Mouse (Mus musculus) retina, adult 2 months (tissue): ENCODE results near the gene Cxcl14.

Source experiments
- DNase-seq: peaks from one replicate; pipeline ENCODE4 v3.0.0-alpha.2; 2012; ENCODE audit warnings: low read depth, low spot score

Cxcl14 gene

DNA sequence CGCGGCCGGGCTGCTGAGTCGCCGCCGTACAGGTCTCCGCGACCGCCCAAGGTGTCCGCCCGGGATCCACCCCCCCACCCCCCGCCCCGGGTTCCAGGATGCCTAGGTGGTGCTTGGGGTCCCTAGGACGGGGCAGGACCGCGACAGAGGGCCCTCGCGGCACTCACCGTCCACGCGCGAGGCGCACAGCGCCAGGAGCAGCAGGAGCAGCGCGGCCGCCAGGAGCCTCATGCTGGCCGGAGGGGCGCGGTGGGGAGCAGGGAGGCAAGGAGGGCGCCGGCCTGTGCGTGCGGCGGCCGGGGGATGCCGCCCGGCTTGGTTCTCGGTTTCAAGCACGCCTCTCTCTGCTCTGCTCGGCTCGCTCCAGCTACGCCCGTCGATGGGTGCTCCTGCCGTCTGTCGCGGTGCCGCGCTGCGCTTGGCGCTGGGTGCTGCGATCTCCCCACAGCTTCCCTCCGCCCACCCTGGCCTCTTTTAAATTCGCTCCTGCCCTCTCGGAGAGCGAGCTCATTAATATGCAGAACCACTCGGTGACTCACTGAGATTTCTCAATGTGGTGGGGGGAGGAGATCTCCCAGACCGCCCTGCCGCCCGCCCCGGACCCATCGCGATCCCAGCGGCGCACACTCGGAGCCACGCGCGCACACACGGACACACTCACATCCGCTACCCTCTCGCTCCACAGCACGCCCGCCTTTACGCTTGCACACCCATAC, at the start of gene Cxcl14:
Cxcl14 (minus strand) TSS at position 609 of the 716 bp plus-strand sequence.
- DNase-seq: no peak

- no peak for DNase-seq
Observed at GRCm38 (mm10) chr13:56344355-56344754, 48.0 kb upstream of the Cxcl14 start.

- no peak for DNase-seq
Observed at GRCm38 (mm10) chr13:56342491-56342890, 46.1 kb upstream of the Cxcl14 start.

- no peak for DNase-seq
Observed at GRCm38 (mm10) chr13:56340513-56340912, 44.2 kb upstream of the Cxcl14 start.

- DNase-seq: no peak
Observed at GRCm38 (mm10) chr13:56339816-56340215, 43.5 kb upstream of the Cxcl14 start.

- DNase-seq: no peak
Observed at GRCm38 (mm10) chr13:56336982-56337381, 40.6 kb upstream of the Cxcl14 start.

DNA sequence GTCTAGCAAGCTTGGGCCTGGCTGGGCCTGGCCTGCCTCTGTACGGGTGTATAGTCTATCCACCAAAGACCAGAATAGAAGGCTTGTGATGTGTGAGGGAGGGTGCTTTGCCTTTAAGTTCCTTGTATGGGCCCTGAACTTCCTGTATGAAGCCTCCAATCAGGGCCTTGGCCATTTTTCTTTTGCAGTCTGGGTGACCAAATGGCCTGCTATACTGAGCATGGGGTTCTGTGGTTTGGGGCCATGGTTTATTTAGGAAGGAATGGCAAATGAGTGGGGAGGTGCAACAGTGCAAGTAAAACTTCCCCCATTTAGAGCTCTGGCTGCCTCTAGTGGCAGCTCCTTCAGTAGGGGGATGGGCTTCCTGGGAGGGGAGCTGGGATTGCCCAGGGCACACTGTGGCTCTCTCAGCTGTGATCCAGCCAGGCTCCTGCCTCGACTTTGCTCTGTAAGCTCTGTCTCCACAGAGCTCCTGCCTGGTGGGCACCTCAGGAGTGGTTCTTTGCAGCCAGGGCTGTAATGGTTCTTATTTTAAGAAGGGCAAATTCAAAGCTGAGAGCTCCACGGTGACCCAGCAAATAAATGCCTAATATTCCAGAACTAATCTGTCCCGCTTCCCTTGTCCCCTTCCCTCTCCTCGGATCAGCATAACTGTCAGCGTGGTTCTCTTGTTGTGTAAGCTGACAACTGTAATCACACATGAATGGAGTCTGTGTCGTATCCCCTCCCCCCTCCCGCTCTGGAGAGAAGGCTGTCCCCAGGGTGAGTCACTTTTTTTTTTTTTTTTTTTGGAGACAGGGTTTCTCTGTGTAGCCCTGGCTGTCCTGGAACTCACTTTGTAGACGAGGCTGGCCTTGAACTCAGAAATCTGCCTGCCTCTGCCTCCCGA, 38.7 kb upstream of the Cxcl14 start:
- no peak for DNase-seq

DNA sequence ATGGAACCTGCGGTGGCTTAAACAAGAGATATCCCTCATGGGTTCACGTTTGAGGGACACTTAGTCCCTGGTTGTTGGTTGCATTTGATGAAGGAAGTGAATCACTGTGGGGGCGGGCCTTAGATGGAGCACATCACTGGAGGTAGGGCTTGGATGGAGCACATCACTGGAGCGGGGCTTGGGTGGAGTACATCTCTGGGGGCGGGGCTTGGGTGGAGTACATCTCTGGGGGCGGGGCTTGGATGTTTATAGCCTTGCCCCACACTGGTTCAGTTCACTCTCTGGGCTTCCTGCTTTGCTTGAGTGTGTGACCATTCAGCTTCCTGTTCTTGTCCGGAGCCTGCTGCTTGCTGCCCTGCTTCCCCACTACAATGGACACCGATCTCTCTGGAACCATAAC, 37.9 kb upstream of the Cxcl14 start:
- DNase-seq: no peak

DNA sequence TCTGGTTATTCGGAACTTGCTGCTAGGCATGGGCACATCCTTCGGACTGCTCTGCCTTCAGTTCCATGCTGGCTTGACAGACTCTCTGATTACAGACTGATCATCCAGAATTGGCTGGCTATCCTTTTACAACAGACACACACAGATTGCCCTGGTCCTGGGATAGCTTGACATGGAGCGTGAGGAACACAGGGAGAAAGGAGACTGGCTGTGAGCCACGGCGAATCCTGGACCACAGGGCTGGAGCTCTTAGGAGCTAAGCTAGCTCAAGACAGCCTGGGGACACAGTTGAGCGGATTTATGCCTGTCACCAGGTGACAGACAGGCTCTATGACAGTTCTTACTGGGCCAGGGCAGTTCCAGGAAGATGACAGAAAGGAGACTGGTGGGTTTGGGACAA, 36.0 kb upstream of the Cxcl14 start:
- DNase-seq: no peak

DNA sequence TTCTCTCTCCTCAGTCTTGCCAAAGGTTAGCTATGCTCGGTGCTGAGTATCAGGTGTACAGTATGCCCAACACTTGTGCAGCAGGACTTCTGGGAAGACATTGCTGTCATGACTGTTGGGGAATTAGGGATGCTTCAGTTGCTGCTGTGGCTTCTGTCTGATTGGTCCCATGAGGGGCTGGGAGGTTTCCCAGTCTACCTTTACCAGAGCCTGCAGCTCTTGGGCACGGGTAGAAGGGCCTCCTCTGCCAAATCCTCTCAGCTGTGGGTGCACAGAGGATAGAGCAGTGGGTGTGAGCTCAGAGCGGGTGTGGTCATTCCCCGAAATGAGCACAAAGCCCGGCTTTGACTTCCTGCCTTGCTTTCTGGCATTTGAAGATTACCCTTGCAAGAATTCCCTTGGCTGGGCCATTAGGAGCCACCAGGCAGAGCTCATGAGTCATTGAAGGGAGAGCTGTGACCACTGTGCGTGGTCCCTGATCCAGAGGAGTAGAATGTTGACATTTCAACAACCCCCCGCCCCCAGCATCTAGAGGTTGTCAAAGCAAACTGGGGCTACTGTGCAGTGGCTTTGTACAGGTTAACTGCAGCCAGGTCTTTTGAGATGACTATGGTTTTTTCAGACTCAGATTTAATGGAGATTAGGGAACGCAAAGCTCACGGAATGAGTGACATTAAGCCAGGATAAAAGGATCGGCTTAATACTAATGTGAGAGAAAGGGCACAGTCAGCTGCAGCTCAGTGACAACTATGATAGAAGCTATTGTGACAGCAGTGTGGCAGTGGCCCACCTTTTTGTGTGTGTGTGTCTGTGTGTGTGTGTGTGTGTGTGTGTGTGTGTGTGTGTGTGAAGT, 34.5 kb upstream of the Cxcl14 start:
- no peak for DNase-seq

DNA sequence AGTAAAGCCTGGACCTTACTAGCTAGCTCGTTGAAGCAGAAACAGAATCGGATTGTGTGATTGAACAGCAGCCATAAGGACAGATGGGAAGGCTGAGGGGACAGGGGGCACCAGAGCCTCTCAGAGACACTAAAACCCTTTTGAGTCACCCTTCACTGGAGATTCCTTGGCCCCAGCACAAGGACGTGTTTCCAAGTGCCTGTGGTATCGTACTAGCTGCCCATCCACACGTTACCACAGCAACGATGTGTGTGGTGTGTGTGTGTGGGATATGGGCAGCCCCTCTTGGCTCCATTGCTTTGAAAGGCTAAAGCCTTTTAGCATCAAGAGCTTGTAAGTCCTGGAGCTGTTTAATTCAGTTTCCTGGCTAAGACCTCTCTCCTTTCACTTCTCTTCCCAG, 33.4 kb upstream of the Cxcl14 start:
- DNase-seq: no peak

GRCm38 (mm10) chr13:56329165-56329564, 32.8 kb upstream of the Cxcl14 start:
- no peak for DNase-seq

GRCm38 (mm10) chr13:56327779-56328178, 31.4 kb upstream of the Cxcl14 start:
- no peak for DNase-seq

- DNase-seq: no peak
Observed at GRCm38 (mm10) chr13:56321635-56322034, 25.3 kb upstream of the Cxcl14 start.

DNA sequence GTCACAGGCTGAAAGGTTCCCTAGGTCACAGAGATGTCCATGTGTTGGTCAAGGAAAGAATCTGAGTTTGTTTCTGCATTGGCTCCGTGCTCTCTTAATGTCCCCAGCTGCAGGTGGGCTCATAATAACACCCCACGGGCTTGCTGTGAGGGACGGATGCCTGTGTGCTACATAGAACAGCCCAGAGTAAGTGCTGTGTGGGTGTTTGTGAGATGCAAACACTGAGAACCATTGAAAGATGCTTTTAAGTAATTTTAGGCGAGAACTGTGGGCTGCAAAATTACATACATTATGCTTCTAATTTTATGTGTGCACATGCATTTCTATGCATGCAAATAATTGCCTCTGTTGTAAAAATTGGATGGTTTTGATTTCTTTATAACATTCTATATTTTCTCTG, 20.6 kb upstream of the Cxcl14 start:
- no peak for DNase-seq

- no peak for DNase-seq
Observed at GRCm38 (mm10) chr13:56315201-56315600, 18.9 kb upstream of the Cxcl14 start.

GRCm38 (mm10) chr13:56305058-56305457, 8.7 kb upstream of the Cxcl14 start:
- no peak for DNase-seq

DNA sequence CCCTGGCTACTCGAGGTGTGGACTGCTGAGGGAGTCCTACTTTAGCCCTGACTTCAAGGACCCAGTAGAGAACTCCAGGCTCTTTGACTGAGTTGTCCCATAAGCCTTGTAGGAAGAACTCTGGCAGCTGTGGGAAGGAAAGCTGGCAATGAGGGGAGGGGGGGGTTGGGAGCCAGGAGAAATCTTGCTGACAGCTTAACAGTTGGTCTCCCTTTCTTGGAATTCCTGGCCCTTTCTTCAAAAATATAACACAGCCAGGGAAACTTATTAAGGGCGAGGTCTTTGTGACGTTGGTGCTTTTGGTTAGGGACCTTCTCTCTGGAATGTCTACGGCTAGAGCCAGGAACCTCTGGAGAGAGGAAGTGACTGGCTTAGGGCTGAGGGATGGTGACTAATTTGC, 8.1 kb upstream of the Cxcl14 start:
- no peak for DNase-seq

GRCm38 (mm10) chr13:56299336-56299735, 3.0 kb upstream of the Cxcl14 start:
- no peak for DNase-seq

DNA sequence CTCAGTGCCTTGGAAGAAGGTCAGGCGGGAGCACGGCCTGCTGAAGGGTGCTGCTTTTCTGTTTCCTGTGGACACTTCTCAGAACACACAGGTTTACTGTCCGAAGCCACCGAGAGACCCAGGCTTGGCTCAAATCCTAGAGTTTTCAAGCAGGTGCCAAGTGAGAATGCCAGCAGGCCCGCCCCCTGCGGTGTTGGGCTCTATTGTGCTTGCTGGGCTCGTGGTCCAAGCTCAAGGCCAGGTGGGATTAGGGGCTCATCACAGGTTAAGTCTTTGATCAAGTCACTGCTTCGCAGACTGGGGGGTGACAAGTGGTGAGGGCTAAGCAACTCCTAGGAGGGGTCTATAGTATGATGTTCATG, 289 bp upstream of the Cxcl14 start:
- DNase-seq: no peak

GRCm38 (mm10) chr13:56295586-56295942, 787 bp downstream of the Cxcl14 start:
- DNase-seq: no peak

DNA sequence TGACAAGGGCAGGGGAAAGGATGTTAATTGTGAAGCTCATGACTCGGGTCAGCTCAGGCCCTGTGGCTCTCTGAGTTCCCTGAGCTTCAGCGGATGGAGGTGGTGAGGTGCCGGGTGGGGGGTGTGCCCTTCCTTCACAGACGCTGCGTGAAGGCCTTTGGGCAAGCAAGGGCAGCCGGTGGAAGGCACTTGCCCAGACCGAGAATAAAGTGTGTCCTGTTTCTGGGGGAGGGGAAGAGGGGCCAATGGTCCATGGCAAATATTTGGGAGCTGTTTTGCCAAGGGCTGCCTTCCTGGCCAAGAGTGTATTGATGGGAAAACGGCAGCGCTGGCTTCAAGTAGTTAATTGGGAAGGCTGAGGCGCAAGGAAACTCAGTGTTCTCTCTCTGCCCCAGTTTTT, 1.4 kb downstream of the Cxcl14 start:
- no peak for DNase-seq
